Mouse (Mus musculus) embryonic fibroblast, embryonic 13.5 days (primary cell): Measurements from ENCODE around the gene Dnaic2.

Experiments
- CTCF ChIP-seq: IDR thresholded peaks from 2 replicates; pipeline ENCODE4 v1.5.1; 2011; ENCODE audit warnings: mild to moderate bottlenecking, control low read depth, low read length, moderate library complexity, borderline replicate concordance; ENCODE audit not compliant: insufficient read depth
- POLR2A ChIP-seq: IDR thresholded peaks from 2 replicates; pipeline ENCODE4 v1.6.1; 2011; ENCODE audit warnings: low read depth, mild to moderate bottlenecking, control low read depth, low read length, moderate library complexity

- TF ChIP-seq CTCF (no peak), POLR2A (no peak)
Measured at GRCm38 (mm10) chr11:114693456-114693855, 33.8 kb upstream of the Dnaic2 start.
